Comparison of ENCODE assay signal across 14 mouse cellular contexts in genomic region chr12:69776607-69777340, GRCm38 (mm10). TPM values are rescaled to one million over a fixed set of nuclear protein-coding genes. Genes with fewer than 3 reads are reported as not detected.
DNase-seq lines count a peak whose midpoint lies in the region; ATAC-seq lines count a peak whose summit lies in the region.
"Had no signal": no experiment of that assay in that cellular context is flagged by ENCODE, and none has a peak within 500 bp of the region (broad histone marks: within the 10 kb centered on the region; RNA-seq: fewer than 3 reads in every experiment).

No protein-coding gene starts in this region.

- WGBS in heart, embryonic 10.5 days, result 68% methylated on average over 11 of the region's 11 CpGs
- 62% methylated on average over 11 of the region's 11 CpGs for WGBS in liver, embryonic 11.5 days
- WGBS in forebrain, embryonic 13.5 days, result 73% methylated on average over 11 of the region's 11 CpGs

- no peak for DNase-seq in heart, embryonic 10.5 days (ENCODE audit: low spot score)
- DNase-seq in heart, postnatal 10 days, result no peak
- no peak for DNase-seq in liver, embryonic 11.5 days (ENCODE audit: low spot score)
- no peak for DNase-seq in gastrocnemius, postnatal 36 days
- DNase-seq in cerebellum, adult 9-10 months, result no peak
- DNase-seq: cerebellum, adult 11-12 months had no signal

- H3K27ac ChIP-seq in heart, embryonic 10.5 days, result 0 out of 2 replicates have a peak overlapping the region, but pooled peaks have one; percentile 22
- no peak overlapping the region for H3K27ac ChIP-seq in liver, embryonic 11.5 days (ENCODE audit: low read depth, low read length)
- H3K27ac ChIP-seq in forebrain, embryonic 13.5 days, result no peak overlapping the region
- H3K27ac ChIP-seq: liver, embryonic 14.5 days; neural tube, embryonic 13.5 days had no signal

- no peaks in the 10 kb centered on the region for H3K9me3 ChIP-seq in heart, embryonic 10.5 days
- H3K9me3 ChIP-seq in liver, embryonic 11.5 days (ENCODE audit: control insufficient read depth, low read length), result no peaks in the 10 kb centered on the region
- H3K9me3 ChIP-seq in forebrain, embryonic 13.5 days (replicated peaks), result no peaks in the 10 kb centered on the region
- H3K9me3 ChIP-seq: neural tube, embryonic 13.5 days had no signal

- H3K4me1 ChIP-seq in heart, embryonic 10.5 days, result peaks cover 14% of the 10 kb centered on the region
- peaks cover 7% of the 10 kb centered on the region; the same call in 1 of the 2 replicates for H3K4me1 ChIP-seq in liver, embryonic 11.5 days (replicated peaks; ENCODE audit: control insufficient read depth, insufficient read depth, low read length)
- H3K4me1 ChIP-seq in forebrain, embryonic 13.5 days, result no peaks in the 10 kb centered on the region

- no peaks in the 10 kb centered on the region for H3K27me3 ChIP-seq in heart, embryonic 10.5 days (ENCODE audit: insufficient read depth, poor library complexity, severe bottlenecking)
- no peaks in the 10 kb centered on the region for H3K27me3 ChIP-seq in liver, embryonic 11.5 days (replicated peaks; ENCODE audit: control insufficient read depth, insufficient read depth, low read length)
- no peaks in the 10 kb centered on the region for H3K27me3 ChIP-seq in forebrain, embryonic 13.5 days
- H3K27me3 ChIP-seq: neural tube, embryonic 13.5 days had no signal

- H3K36me3 ChIP-seq in heart, embryonic 10.5 days, result no peaks in the 10 kb centered on the region
- H3K36me3 ChIP-seq in liver, embryonic 11.5 days (ENCODE audit: control insufficient read depth, insufficient read depth, low read length), result no peaks in the 10 kb centered on the region
- H3K36me3 ChIP-seq in forebrain, embryonic 13.5 days (ENCODE audit: poor library complexity, severe bottlenecking), result no peaks in the 10 kb centered on the region
- H3K36me3 ChIP-seq: neural tube, embryonic 13.5 days had no signal

- no peak overlapping the region for H3K4me3 ChIP-seq in heart, embryonic 10.5 days
- H3K4me3 ChIP-seq in liver, embryonic 11.5 days (ENCODE audit: low read depth, low read length), result no peak overlapping the region
- no peak overlapping the region for H3K4me3 ChIP-seq in forebrain, embryonic 13.5 days
- H3K4me3 ChIP-seq: erythroblast, embryonic 14.5 days; neural tube, embryonic 13.5 days had no signal

- peak; percentile 75 to 88 for ATAC-seq in hematopoietic stem cell, adult 5-6 weeks (replicated peaks in 1 of 2; ENCODE audit: insufficient read depth in 1 of 2, low FRiP score in 2 of 2, low TSS enrichment in 1 of 2, low read depth in 1 of 2, poor library complexity in 2 of 2, severe bottlenecking in 2 of 2)
- ATAC-seq in liver, embryonic 11.5 days (replicated peaks; ENCODE audit: low FRiP score), result peak; percentile 45; the same call in 1 of the 2 replicates
- peak; percentile 76 for ATAC-seq in megakaryocyte-erythroid progenitor cell, adult 5-6 weeks (replicated peaks; ENCODE audit: low FRiP score, low TSS enrichment, poor library complexity, severe bottlenecking)
- ATAC-seq in forebrain, embryonic 13.5 days, result no peak
- ATAC-seq: inflammation-experienced regulatory T-cells, adult 6 months had no signal

- H3K4me2 ChIP-seq in liver, embryonic 11.5 days, result no peak overlapping the region
- H3K4me2 ChIP-seq in forebrain, embryonic 13.5 days, result no peak overlapping the region
- H3K4me2 ChIP-seq: neural tube, embryonic 13.5 days had no signal

- intact Hi-C loops in heart, postnatal 10 days (cut with DNase I), result no loop called here
- intact Hi-C loops in gastrocnemius, postnatal 36 days (cut with DNase I), result no loop called here

- H3K9ac ChIP-seq in liver, embryonic 11.5 days (ENCODE audit: low read depth, low read length), result no peak overlapping the region
- no peak overlapping the region for H3K9ac ChIP-seq in forebrain, embryonic 13.5 days
- H3K9ac ChIP-seq: liver, embryonic 14.5 days; neural tube, embryonic 13.5 days had no signal

RNA-seq across cellular contexts. Expression of gene Cdkl1, which starts 14.3 kb away (rescaled TPM):
- polyA plus RNA-seq in heart, embryonic 10.5 days (2016; fragmentation: Nextera tagmentation; extraction: Ambion mirVana), result 3.6 and 5.9 TPM in 2 replicates
- 1 to 10 TPM; 7.0 to 9.2 TPM for total RNA-seq in heart, postnatal 10 days (2021)
- 0.13 TPM in 1 of 2 replicates, not detected in the other for total RNA-seq in hematopoietic stem cell, adult 5-6 weeks (2017)
- 0.21 and 0.52 TPM in 2 replicates for polyA plus RNA-seq in liver, embryonic 11.5 days (2014; fragmentation: Nextera tagmentation; extraction: Ambion mirVana)
- 0.27 and 0.57 TPM in 2 replicates for total RNA-seq in megakaryocyte-erythroid progenitor cell, adult 5-6 weeks (2014; fragmentation: Nextera tagmentation)
- total RNA-seq in megakaryocyte-erythroid progenitor cell, adult 5-6 weeks (2017), result 1.2 and 2.1 TPM in 2 replicates
- total RNA-seq in gastrocnemius, postnatal 36 days (2021), result under 1 TPM; 0.54 to 0.94 TPM
- 1.1 and 1.5 TPM in 2 replicates for polyA plus RNA-seq in forebrain, embryonic 13.5 days (2015; fragmentation: Nextera tagmentation; extraction: Ambion mirVana)
- polyA plus RNA-seq: C2C12; inflammation-experienced regulatory T-cells, adult 6 months had no signal

RNA-seq across cellular contexts. Expression of gene Atp5s, which starts 52.0 kb away (rescaled TPM):
- 27.6 and 33.2 TPM in 2 replicates for polyA plus RNA-seq in heart, embryonic 10.5 days (2016; fragmentation: Nextera tagmentation; extraction: Ambion mirVana)
- 10 to 100 TPM; 18.7 to 21.3 TPM for total RNA-seq in heart, postnatal 10 days (2021)
- total RNA-seq in hematopoietic stem cell, adult 5-6 weeks (2017), result 15.4 and 32.7 TPM in 2 replicates
- 30.0 and 34.3 TPM in 2 replicates for polyA plus RNA-seq in liver, embryonic 11.5 days (2014; fragmentation: Nextera tagmentation; extraction: Ambion mirVana)
- 35.6 and 62.7 TPM in 2 replicates for total RNA-seq in megakaryocyte-erythroid progenitor cell, adult 5-6 weeks (2014; fragmentation: Nextera tagmentation)
- 10.6 and 13.0 TPM in 2 replicates for total RNA-seq in megakaryocyte-erythroid progenitor cell, adult 5-6 weeks (2017)
- 10 to 100 TPM; 16.4 to 19.6 TPM for total RNA-seq in gastrocnemius, postnatal 36 days (2021)
- 19.5 and 26.5 TPM in 2 replicates for polyA plus RNA-seq in forebrain, embryonic 13.5 days (2015; fragmentation: Nextera tagmentation; extraction: Ambion mirVana)

RNA-seq across cellular contexts. Expression of gene L2hgdh, which starts 52.1 kb away (rescaled TPM):
- 17.8 and 20.3 TPM in 2 replicates for polyA plus RNA-seq in heart, embryonic 10.5 days (2016; fragmentation: Nextera tagmentation; extraction: Ambion mirVana)
- total RNA-seq in heart, postnatal 10 days (2021), result 10 to 100 TPM; 25.6 to 31.4 TPM
- 18.2 and 26.6 TPM in 2 replicates for total RNA-seq in hematopoietic stem cell, adult 5-6 weeks (2017)
- polyA plus RNA-seq in liver, embryonic 11.5 days (2014; fragmentation: Nextera tagmentation; extraction: Ambion mirVana), result 25.0 and 26.8 TPM in 2 replicates
- 25.7 and 36.9 TPM in 2 replicates for total RNA-seq in megakaryocyte-erythroid progenitor cell, adult 5-6 weeks (2014; fragmentation: Nextera tagmentation)
- 27.9 and 54.3 TPM in 2 replicates for total RNA-seq in megakaryocyte-erythroid progenitor cell, adult 5-6 weeks (2017)
- total RNA-seq in gastrocnemius, postnatal 36 days (2021), result 10 to 100 TPM; 36.2 to 37.7 TPM
- polyA plus RNA-seq in forebrain, embryonic 13.5 days (2015; fragmentation: Nextera tagmentation; extraction: Ambion mirVana), result 13.0 and 14.4 TPM in 2 replicates
